8 mouse cellular contexts compared by ENCODE assay signal in genomic region chr11:80300551-80301315, GRCm38 (mm10). TPM values are rescaled to one million over a fixed set of nuclear protein-coding genes. Genes with fewer than 3 reads are reported as not detected.
DNase-seq lines count a peak whose midpoint lies in the region; ATAC-seq and TF ChIP-seq lines count a peak whose summit lies in the region.

Rhbdl3 (plus strand) TSS chr11:80300912.

- H3K36me3 ChIP-seq in hindbrain, embryonic 15.5 days = no peaks in the 10 kb centered on the region

- intact Hi-C loops in left cerebral cortex, adult 2 months (cut with DNase I) = loop anchor here (5.0 kb wide), 1 partner anchor 52 kb away; no protein-coding TSS in a partner anchor

- WGBS in hindbrain, embryonic 15.5 days = under 1% methylated on average over 52 of the region's 81 CpGs

- peaks cover 41% of the 10 kb centered on the region for H3K4me1 ChIP-seq in hindbrain, embryonic 15.5 days (replicated peaks)

- peak within 1 kb of the TSS; percentile 57 for H3K4me3 ChIP-seq in hindbrain, embryonic 15.5 days
- H3K4me3 ChIP-seq in left cerebral cortex, adult 2 months = peak within 1 kb of the TSS; percentile 78

- H3K9ac ChIP-seq in hindbrain, embryonic 15.5 days = peak within 1 kb of the TSS; percentile 66

- H3K9me3 ChIP-seq in hindbrain, embryonic 15.5 days = no peaks in the 10 kb centered on the region

- peak; percentile 79 for DNase-seq in Muller cell, postnatal 12 days (ENCODE audit: inconsistent ontology term)
- DNase-seq in cerebellum, adult 18-20 months = peak; percentile 23 to 52
- DNase-seq in gastrocnemius, adult 8-10 months (ENCODE audit: low spot score in 2 of 2) = peak; percentile 45 to 60
- DNase-seq in left cerebral cortex, adult 2 months (ENCODE audit: extremely low spot score in 1 of 2, low spot score in 2 of 2) = peak; percentile 67 to 76
- DNase-seq in lung, postnatal 25 days (ENCODE audit: low spot score) = peak; percentile 37
- peak; percentile 40 to 52 for DNase-seq in right cerebral cortex, adult 2 months (ENCODE audit: low spot score in 2 of 2)
- DNase-seq in adipocyte (ENCODE audit: low spot score) = no peak

- H3K4me2 ChIP-seq in hindbrain, embryonic 15.5 days = peak within 1 kb of the TSS; percentile 100

- 0 out of 2 replicates have a peak, but pooled peaks cover 7% of the 10 kb centered on the region for H3K27me3 ChIP-seq in hindbrain, embryonic 15.5 days

- TF ChIP-seq CTCF in left cerebral cortex, adult 2 months (IDR thresholded peaks at IDR 0.05) = no peak

- H3K27ac ChIP-seq in hindbrain, embryonic 15.5 days (replicated peaks) = peak within 1 kb of the TSS; percentile 60
- H3K27ac ChIP-seq in left cerebral cortex, adult 2 months = peak within 1 kb of the TSS; percentile 55

- peak; percentile 66 for ATAC-seq in hindbrain, embryonic 15.5 days (ENCODE audit: low FRiP score, low read depth)

RNA-seq across cellular contexts. Expression of gene Rhbdl3, which starts in this region (rescaled TPM):
- 1 to 10 TPM; 2.8 to 8.4 (median 4.6) TPM for total RNA-seq in gastrocnemius, adult 8-10 months (2022)
- polyA plus RNA-seq in hindbrain, embryonic 15.5 days (2015; fragmentation: Nextera tagmentation; extraction: Ambion mirVana) = 6.9 and 8.1 TPM in 2 replicates
- total RNA-seq in left cerebral cortex, adult 2 months (2021) = 10 to 100 TPM; 22.9 to 27.7 TPM
